ENCODE assay signal across 16 mouse cellular contexts in the genomic region with DNA sequence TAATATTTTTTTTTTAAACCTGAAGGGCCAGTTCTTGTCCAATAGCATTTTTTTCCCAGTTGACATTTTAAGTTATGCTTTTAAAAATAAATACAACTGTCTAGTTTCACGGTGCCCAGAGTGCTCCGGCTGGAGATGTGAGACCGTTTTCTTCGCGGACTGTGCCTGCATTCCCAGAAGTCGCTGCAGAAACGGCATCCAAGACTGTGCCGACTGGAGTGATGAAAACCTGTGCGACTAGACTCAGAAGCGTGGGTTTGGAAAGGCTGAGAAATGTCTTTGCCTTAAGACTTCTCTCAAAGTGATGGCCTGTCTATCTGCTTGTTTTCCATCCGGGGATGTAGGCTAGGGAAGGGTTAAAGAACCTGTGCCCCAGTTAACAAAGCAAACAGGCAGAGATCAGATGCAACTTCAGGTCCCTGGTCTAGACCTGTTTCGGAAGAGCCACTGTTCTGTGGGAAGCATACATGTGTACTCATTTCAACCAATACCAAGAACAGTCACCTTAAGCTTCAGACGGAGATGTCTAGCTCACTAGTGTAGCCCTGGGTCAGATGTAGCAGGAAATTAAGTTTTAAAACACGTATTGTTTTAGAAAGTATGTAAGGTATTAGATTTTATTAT. TPM values are rescaled to one million over a fixed set of nuclear protein-coding genes. Genes with fewer than 3 reads are reported as not detected.
DNase-seq lines count a peak whose midpoint lies in the region; ATAC-seq lines count a peak whose summit lies in the region.
"Had no signal": no experiment of that assay in that cellular context is flagged by ENCODE, and none has a peak within 500 bp of the region (broad histone marks: within the 10 kb centered on the region; RNA-seq: fewer than 3 reads in every experiment).

No protein-coding gene starts in this region.

- no peaks in the 10 kb centered on the region for H3K27me3 ChIP-seq in forebrain, embryonic 14.5 days (replicated peaks; ENCODE audit: control insufficient read depth, insufficient read depth, low read length)
- no peaks in the 10 kb centered on the region for H3K27me3 ChIP-seq in forebrain, embryonic 13.5 days
- H3K27me3 ChIP-seq in kidney, embryonic 15.5 days = no peaks in the 10 kb centered on the region
- no peaks in the 10 kb centered on the region for H3K27me3 ChIP-seq in neural tube, embryonic 13.5 days
- H3K27me3 ChIP-seq in stomach, embryonic 14.5 days (ENCODE audit: control insufficient read depth, insufficient read depth, low read length) = no peaks in the 10 kb centered on the region
- H3K27me3 ChIP-seq: limb, embryonic 15.5 days; neural tube, embryonic 12.5 days had no signal

- peaks cover 38% of the 10 kb centered on the region for H3K36me3 ChIP-seq in forebrain, embryonic 14.5 days (ENCODE audit: control insufficient read depth, insufficient read depth, low read length)
- peaks cover 42% of the 10 kb centered on the region for H3K36me3 ChIP-seq in forebrain, embryonic 13.5 days (ENCODE audit: poor library complexity, severe bottlenecking)
- H3K36me3 ChIP-seq in kidney, embryonic 15.5 days = peaks cover 43% of the 10 kb centered on the region
- peaks cover 40% of the 10 kb centered on the region for H3K36me3 ChIP-seq in neural tube, embryonic 13.5 days
- H3K36me3 ChIP-seq in stomach, embryonic 14.5 days (ENCODE audit: control insufficient read depth, insufficient read depth, low read length) = peaks cover 37% of the 10 kb centered on the region

- no peak overlapping the region for H3K4me2 ChIP-seq in forebrain, embryonic 14.5 days (ENCODE audit: low read length)
- no peak overlapping the region for H3K4me2 ChIP-seq in forebrain, embryonic 13.5 days
- no peak overlapping the region for H3K4me2 ChIP-seq in kidney, embryonic 15.5 days
- no peak overlapping the region for H3K4me2 ChIP-seq in neural tube, embryonic 13.5 days
- H3K4me2 ChIP-seq in stomach, embryonic 14.5 days (replicated peaks; ENCODE audit: low read depth, low read length) = no peak overlapping the region
- H3K4me2 ChIP-seq: limb, embryonic 15.5 days; neural tube, embryonic 12.5 days had no signal

- WGBS in forebrain, embryonic 14.5 days = 61% methylated on average over 14 of the region's 14 CpGs
- WGBS in forebrain, embryonic 13.5 days = 56% methylated on average over 14 of the region's 14 CpGs
- WGBS in kidney, embryonic 15.5 days = 44% methylated on average over 14 of the region's 14 CpGs
- WGBS in neural tube, embryonic 13.5 days = 58% methylated on average over 14 of the region's 14 CpGs
- 29% methylated on average over 14 of the region's 14 CpGs for WGBS in stomach, embryonic 14.5 days

- no peak for ATAC-seq in forebrain, embryonic 14.5 days
- ATAC-seq in forebrain, embryonic 13.5 days = no peak
- no peak for ATAC-seq in kidney, embryonic 15.5 days (replicated peaks; ENCODE audit: low FRiP score)
- ATAC-seq in neural tube, embryonic 13.5 days (ENCODE audit: low read depth) = no peak
- ATAC-seq in stomach, embryonic 14.5 days (ENCODE audit: insufficient number of reproducible peaks, insufficient read depth, low FRiP score, low read depth) = peak; percentile 14; the same call in 1 of the 2 replicates

- no peak for DNase-seq in forebrain, embryonic 14.5 days (ENCODE audit: low spot score)
- no peak for DNase-seq in kidney, postnatal 4 days
- DNase-seq in neural tube, embryonic 10.5 days (ENCODE audit: extremely low spot score, low spot score) = no peak
- no peak for DNase-seq in urinary bladder, postnatal 4 days (ENCODE audit: low spot score in 2 of 2)
- DNase-seq: adrenal gland, adult 2 months; cerebellum, adult 11 months; heart, postnatal 10 days; kidney, adult 18-20 months; right cerebral cortex, postnatal 4 days; thymus, adult 2 months had no signal

- H3K4me3 ChIP-seq in forebrain, embryonic 14.5 days (ENCODE audit: low read depth, low read length) = no peak overlapping the region
- H3K4me3 ChIP-seq in forebrain, embryonic 13.5 days = no peak overlapping the region
- no peak overlapping the region for H3K4me3 ChIP-seq in kidney, embryonic 15.5 days (replicated peaks)
- H3K4me3 ChIP-seq in neural tube, embryonic 13.5 days = no peak overlapping the region
- no peak overlapping the region for H3K4me3 ChIP-seq in stomach, embryonic 14.5 days (ENCODE audit: low read depth, low read length)
- H3K4me3 ChIP-seq: limb, embryonic 15.5 days; neural tube, embryonic 12.5 days had no signal

- H3K27ac ChIP-seq in forebrain, embryonic 14.5 days (ENCODE audit: low read depth, low read length) = peak overlapping the region; percentile 54; the same call in 1 of the 2 replicates
- no peak overlapping the region for H3K27ac ChIP-seq in forebrain, embryonic 13.5 days
- peak overlapping the region; percentile 11 for H3K27ac ChIP-seq in kidney, embryonic 15.5 days
- peak overlapping the region; percentile 46 for H3K27ac ChIP-seq in neural tube, embryonic 13.5 days (replicated peaks)
- H3K27ac ChIP-seq in stomach, embryonic 14.5 days (ENCODE audit: low read length) = no peak overlapping the region
- H3K27ac ChIP-seq: limb, embryonic 15.5 days; neural tube, embryonic 12.5 days had no signal

- no peak overlapping the region for H3K9ac ChIP-seq in forebrain, embryonic 14.5 days (ENCODE audit: low read length)
- H3K9ac ChIP-seq in forebrain, embryonic 13.5 days = no peak overlapping the region
- no peak overlapping the region for H3K9ac ChIP-seq in kidney, embryonic 15.5 days
- H3K9ac ChIP-seq in neural tube, embryonic 13.5 days = peak overlapping the region; percentile 38; the same call in 1 of the 2 replicates
- no peak overlapping the region for H3K9ac ChIP-seq in stomach, embryonic 14.5 days (replicated peaks; ENCODE audit: low read depth, low read length)
- H3K9ac ChIP-seq: limb, embryonic 15.5 days; neural tube, embryonic 12.5 days had no signal

- no peaks in the 10 kb centered on the region for H3K4me1 ChIP-seq in forebrain, embryonic 14.5 days (ENCODE audit: control insufficient read depth, insufficient read depth, low read length)
- peaks cover 8% of the 10 kb centered on the region; the same call in 1 of the 2 replicates for H3K4me1 ChIP-seq in forebrain, embryonic 13.5 days
- H3K4me1 ChIP-seq in kidney, embryonic 15.5 days = 0 out of 2 replicates have a peak, but pooled peaks cover 9% of the 10 kb centered on the region
- H3K4me1 ChIP-seq in neural tube, embryonic 13.5 days (replicated peaks) = peaks cover 15% of the 10 kb centered on the region; the same call in 1 of the 2 replicates
- peaks cover 8% of the 10 kb centered on the region; the same call in 1 of the 2 replicates for H3K4me1 ChIP-seq in stomach, embryonic 14.5 days (ENCODE audit: control insufficient read depth, insufficient read depth, low read length)
- H3K4me1 ChIP-seq: neural tube, embryonic 12.5 days had no signal

- no peaks in the 10 kb centered on the region for H3K9me3 ChIP-seq in forebrain, embryonic 14.5 days (replicated peaks; ENCODE audit: control insufficient read depth, low read length)
- H3K9me3 ChIP-seq in forebrain, embryonic 13.5 days (replicated peaks) = no peaks in the 10 kb centered on the region
- H3K9me3 ChIP-seq in kidney, embryonic 15.5 days (replicated peaks) = no peaks in the 10 kb centered on the region
- no peaks in the 10 kb centered on the region for H3K9me3 ChIP-seq in neural tube, embryonic 13.5 days
- H3K9me3 ChIP-seq in stomach, embryonic 14.5 days (ENCODE audit: control insufficient read depth, low read depth, low read length) = no peaks in the 10 kb centered on the region
- H3K9me3 ChIP-seq: limb, embryonic 15.5 days; neural tube, embryonic 12.5 days had no signal

RNA-seq across cellular contexts. Expression of gene Btf3, which starts 9.8 kb away (rescaled TPM):
- polyA plus RNA-seq in forebrain, embryonic 14.5 days (2014; fragmentation: Nextera tagmentation; extraction: Ambion mirVana) = 669 and 680 TPM in 2 replicates
- polyA plus RNA-seq in forebrain, embryonic 13.5 days (2015; fragmentation: Nextera tagmentation; extraction: Ambion mirVana) = 669 and 719 TPM in 2 replicates
- polyA plus RNA-seq in kidney, embryonic 15.5 days (2015; fragmentation: Nextera tagmentation; extraction: Ambion mirVana) = 689 and 781 TPM in 2 replicates
- polyA plus RNA-seq in neural tube, embryonic 13.5 days (2015; fragmentation: Nextera tagmentation; extraction: Ambion mirVana) = 615 and 618 TPM in 2 replicates
- polyA plus RNA-seq in stomach, embryonic 14.5 days (2014; fragmentation: Nextera tagmentation; extraction: Ambion mirVana) = 666 and 685 TPM in 2 replicates

RNA-seq across cellular contexts. Expression of gene Gm21976, which starts 27.3 kb away (rescaled TPM):
- polyA plus RNA-seq in forebrain, embryonic 14.5 days (2014; fragmentation: Nextera tagmentation; extraction: Ambion mirVana) = not detected in 2 replicates
- polyA plus RNA-seq in forebrain, embryonic 13.5 days (2015; fragmentation: Nextera tagmentation; extraction: Ambion mirVana) = not detected in 2 replicates
- not detected in 2 replicates for polyA plus RNA-seq in kidney, embryonic 15.5 days (2015; fragmentation: Nextera tagmentation; extraction: Ambion mirVana)
- not detected in 2 replicates for polyA plus RNA-seq in neural tube, embryonic 13.5 days (2015; fragmentation: Nextera tagmentation; extraction: Ambion mirVana)
- polyA plus RNA-seq in stomach, embryonic 14.5 days (2014; fragmentation: Nextera tagmentation; extraction: Ambion mirVana) = not detected in 2 replicates
- polyA plus RNA-seq: adrenal gland, adult 2 months; limb, embryonic 15.5 days; neural tube, embryonic 12.5 days had no signal

RNA-seq across cellular contexts. Expression of gene Ankra2, which starts 44.1 kb away (rescaled TPM):
- 73.4 and 79.1 TPM in 2 replicates for polyA plus RNA-seq in forebrain, embryonic 14.5 days (2014; fragmentation: Nextera tagmentation; extraction: Ambion mirVana)
- polyA plus RNA-seq in forebrain, embryonic 13.5 days (2015; fragmentation: Nextera tagmentation; extraction: Ambion mirVana) = 43.3 and 45.8 TPM in 2 replicates
- 15.0 and 15.7 TPM in 2 replicates for polyA plus RNA-seq in kidney, embryonic 15.5 days (2015; fragmentation: Nextera tagmentation; extraction: Ambion mirVana)
- 52.3 and 55.6 TPM in 2 replicates for polyA plus RNA-seq in neural tube, embryonic 13.5 days (2015; fragmentation: Nextera tagmentation; extraction: Ambion mirVana)
- polyA plus RNA-seq in stomach, embryonic 14.5 days (2014; fragmentation: Nextera tagmentation; extraction: Ambion mirVana) = 33.2 and 33.9 TPM in 2 replicates

RNA-seq across cellular contexts. Expression of gene Utp15, which starts 44.1 kb away (rescaled TPM):
- 26.4 and 30.6 TPM in 2 replicates for polyA plus RNA-seq in forebrain, embryonic 14.5 days (2014; fragmentation: Nextera tagmentation; extraction: Ambion mirVana)
- 31.3 and 32.1 TPM in 2 replicates for polyA plus RNA-seq in forebrain, embryonic 13.5 days (2015; fragmentation: Nextera tagmentation; extraction: Ambion mirVana)
- polyA plus RNA-seq in kidney, embryonic 15.5 days (2015; fragmentation: Nextera tagmentation; extraction: Ambion mirVana) = 33.7 and 36.7 TPM in 2 replicates
- 25.4 and 29.5 TPM in 2 replicates for polyA plus RNA-seq in neural tube, embryonic 13.5 days (2015; fragmentation: Nextera tagmentation; extraction: Ambion mirVana)
- 33.9 and 34.0 TPM in 2 replicates for polyA plus RNA-seq in stomach, embryonic 14.5 days (2014; fragmentation: Nextera tagmentation; extraction: Ambion mirVana)

RNA-seq across cellular contexts. Expression of gene Foxd1, which starts 47.1 kb away (rescaled TPM):
- polyA plus RNA-seq in forebrain, embryonic 14.5 days (2014; fragmentation: Nextera tagmentation; extraction: Ambion mirVana) = 0.75 and 0.76 TPM in 2 replicates
- 0.68 and 0.80 TPM in 2 replicates for polyA plus RNA-seq in forebrain, embryonic 13.5 days (2015; fragmentation: Nextera tagmentation; extraction: Ambion mirVana)
- 4.7 and 5.0 TPM in 2 replicates for polyA plus RNA-seq in kidney, embryonic 15.5 days (2015; fragmentation: Nextera tagmentation; extraction: Ambion mirVana)
- polyA plus RNA-seq in neural tube, embryonic 13.5 days (2015; fragmentation: Nextera tagmentation; extraction: Ambion mirVana) = 1.4 and 1.7 TPM in 2 replicates
- not detected in 2 replicates for polyA plus RNA-seq in stomach, embryonic 14.5 days (2014; fragmentation: Nextera tagmentation; extraction: Ambion mirVana)

Comparison
In these comparisons a context has a peak if more than half of its experiments do, and no peak if none do; other contexts are left out.
1. H3K27ac ChIP-seq: peak in forebrain, embryonic 14.5 days (single experiment), kidney, embryonic 15.5 days (single experiment) and neural tube, embryonic 13.5 days (single experiment); none in forebrain, embryonic 13.5 days (single experiment) and stomach, embryonic 14.5 days (single experiment).